Mouse (Mus musculus) CH12.LX (cell line): Measurements from ENCODE around the gene Ppp2r5e.
A peak's percentile ranks its signal among the peaks of the same experiment; 100 is the strongest.

Experiments
- CTCF ChIP-seq, 2 experiments: IDR thresholded peaks in 1 of 2; conservative IDR thresholded peaks in 1 of 2; 2 replicates each; pipeline ENCODE4 v1.5.1; 2011 to 2012; ENCODE audit warnings: low read depth in 2 of 2, low read length in 2 of 2, improper control_type of control experiment in 1 of 2, inconsistent platforms in 1 of 2, mild to moderate bottlenecking in 1 of 2, moderate library complexity in 1 of 2
- EP300 ChIP-seq: IDR thresholded peaks from 2 replicates; pipeline ENCODE4 v1.6.1; 2011; ENCODE audit warnings: low read length, improper control_type of control experiment
- HCFC1 ChIP-seq: IDR thresholded peaks from 2 replicates; pipeline ENCODE4 v1.6.1; 2012; ENCODE audit warnings: low read depth, mild to moderate bottlenecking, inconsistent platforms, low read length, improper control_type of control experiment
- IRF4 ChIP-seq: IDR thresholded peaks from 2 replicates; pipeline ENCODE4 v1.6.1; 2014; ENCODE audit warnings: low read depth, mild to moderate bottlenecking, inconsistent platforms, low read length, improper control_type of control experiment
- MAX ChIP-seq: IDR thresholded peaks from 2 replicates; pipeline ENCODE4 v1.6.1; 2011; ENCODE audit warnings: low read length, improper control_type of control experiment
- MAZ ChIP-seq: IDR thresholded peaks from 2 replicates; pipeline ENCODE4 v1.6.1; 2012; ENCODE audit warnings: low read depth, mild to moderate bottlenecking, inconsistent platforms, low read length, improper control_type of control experiment, moderate library complexity
- POLR2A ChIP-seq: IDR thresholded peaks from 2 replicates; pipeline ENCODE4 v1.6.1; 2011; ENCODE audit warnings: low read depth, mild to moderate bottlenecking, improper control_type of control experiment, low read length
- TCF12 ChIP-seq: IDR thresholded peaks from 2 replicates; pipeline ENCODE4 v1.6.1; 2014; ENCODE audit warnings: low read depth, mild to moderate bottlenecking, inconsistent platforms, low read length, improper control_type of control experiment
- ZC3H11A ChIP-seq: IDR thresholded peaks from 2 replicates; pipeline ENCODE4 v1.6.1; 2012; ENCODE audit warnings: low read depth, mild to moderate bottlenecking, inconsistent platforms, low read length, improper control_type of control experiment

DNA sequence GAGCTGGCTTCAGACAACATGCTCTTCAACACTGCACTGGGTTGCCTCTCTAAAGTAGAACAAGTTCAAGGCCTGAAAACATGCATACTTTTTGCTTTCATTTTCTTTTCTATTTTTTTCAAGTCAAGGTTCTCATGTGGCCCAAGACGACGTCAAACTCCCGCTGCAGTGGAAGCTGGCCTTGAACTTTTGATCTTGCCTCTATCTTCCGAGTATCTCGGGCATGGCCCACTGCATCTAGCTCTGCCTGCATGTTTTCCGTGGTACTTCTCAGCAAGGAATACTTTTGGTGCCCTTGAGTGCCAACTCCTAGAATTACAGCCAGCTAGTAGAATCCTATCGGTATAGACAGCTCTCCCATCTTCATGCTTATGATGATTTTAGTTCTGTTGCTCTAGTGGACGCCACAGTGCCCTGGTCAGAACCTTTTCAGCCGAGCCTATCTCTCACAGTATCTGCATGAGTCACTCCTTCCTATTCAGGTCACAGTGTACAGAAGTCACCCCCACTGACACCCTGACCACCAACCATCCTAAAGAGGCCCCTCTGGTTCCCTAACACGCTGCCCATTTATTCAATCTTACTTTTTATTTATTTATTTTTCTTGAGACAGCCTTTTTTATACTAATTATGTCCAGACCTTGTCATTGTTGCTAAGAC lies 39.9 kb upstream of the Ppp2r5e start:
- TF ChIP-seq CTCF (conservative IDR thresholded peaks at IDR 0.05 in 1 of 2, IDR thresholded peaks at IDR 0.05 in 1 of 2; ENCODE audit: low read depth in 2 of 2, low read length in 2 of 2) = no peak
- no peak for TF ChIP-seq POLR2A
- TF ChIP-seq IRF4 = no peak
- TF ChIP-seq HCFC1 = no peak
- no peak for TF ChIP-seq MAX
- TF ChIP-seq EP300 = peak; percentile 31; the same call in 1 of the 2 replicates
- TF ChIP-seq TCF12 = no peak
- no peak for TF ChIP-seq MAZ
- TF ChIP-seq ZC3H11A = no peak
